Mouse (Mus musculus) kidney, embryonic 14.5 days (tissue): ENCODE measurements around the gene Sacs. TPM values are rescaled to one million over a fixed set of nuclear protein-coding genes. Genes with fewer than 3 reads are reported as not detected.

Experiments used
- ATAC-seq: fragments of 200-750 bp; cut with Nextera tagmentation; 2 replicates; pipeline ENCODE4 v1.8.0; 2017; ENCODE audit warnings: moderate number of reproducible peaks, mild to moderate bottlenecking, moderate TSS enrichment, moderate library complexity; ENCODE audit not compliant: low FRiP score, low TSS enrichment
- H3K27ac ChIP-seq: fragments of 300-500 bp; sonication (generic); 2 replicates; pipeline ENCODE4 v1.5.1; 2014; ENCODE audit warnings: low read depth, mild to moderate bottlenecking, low read length, moderate library complexity, mixed read lengths
- H3K27me3 ChIP-seq: fragments of 300-500 bp; sonication (generic); 2 replicates; pipeline ENCODE4 v1.6.1; 2014; ENCODE audit warnings: mild to moderate bottlenecking, low read length; ENCODE audit not compliant: control insufficient read depth, insufficient read depth
- H3K36me3 ChIP-seq: fragments of 300-500 bp; sonication (generic); 2 replicates; pipeline ENCODE4 v1.6.1; 2014; ENCODE audit warnings: low read length, mixed read lengths; ENCODE audit not compliant: control insufficient read depth, insufficient read depth
- H3K4me1 ChIP-seq: fragments of 300-500 bp; sonication (generic); 2 replicates; pipeline ENCODE4 v1.6.1; 2014; ENCODE audit warnings: low read length, mixed read lengths; ENCODE audit not compliant: control insufficient read depth, insufficient read depth
- H3K4me2 ChIP-seq: fragments of 300-500 bp; sonication (generic); replicated peaks from 2 replicates; pipeline ENCODE4 v1.6.1; 2014; ENCODE audit warnings: low read depth, mild to moderate bottlenecking, low read length
- H3K4me3 ChIP-seq: fragments of 300-500 bp; sonication (generic); 2 replicates; pipeline ENCODE4 v1.5.1; 2014; ENCODE audit warnings: mild to moderate bottlenecking, low read length
- H3K9ac ChIP-seq: fragments of 300-500 bp; sonication (generic); 2 replicates; pipeline ENCODE4 v1.6.1; 2014; ENCODE audit warnings: low read depth, mild to moderate bottlenecking, low read length, moderate library complexity
- H3K9me3 ChIP-seq: fragments of 300-500 bp; sonication (generic); 2 replicates; pipeline ENCODE4 v1.6.1; 2016; ENCODE audit warnings: low read length; ENCODE audit not compliant: control insufficient read depth
- WGBS: fragments of 180-500 bp; shearing (Covaris S2); extraction: QIAGEN DNeasy Blood & Tissue Kit; methylation state at CpG from one replicate; pipeline ENCODE4 v1.1.7; 2014; 5-methylcytosine and 5-hydroxymethylcytosine counted together
- polyA plus RNA-seq: library from polyadenylated mRNA; unstranded; fragments of >200 nt; fragmentation: Nextera tagmentation; extraction: Ambion mirVana; gene quantifications from 2 replicates; pipeline ENCODE4 v1.2.1, GENCODE M21; 2014

Sacs gene
- polyA plus RNA-seq, 1 experiment from 2014 or later, result 3.6 TPM

DNA sequence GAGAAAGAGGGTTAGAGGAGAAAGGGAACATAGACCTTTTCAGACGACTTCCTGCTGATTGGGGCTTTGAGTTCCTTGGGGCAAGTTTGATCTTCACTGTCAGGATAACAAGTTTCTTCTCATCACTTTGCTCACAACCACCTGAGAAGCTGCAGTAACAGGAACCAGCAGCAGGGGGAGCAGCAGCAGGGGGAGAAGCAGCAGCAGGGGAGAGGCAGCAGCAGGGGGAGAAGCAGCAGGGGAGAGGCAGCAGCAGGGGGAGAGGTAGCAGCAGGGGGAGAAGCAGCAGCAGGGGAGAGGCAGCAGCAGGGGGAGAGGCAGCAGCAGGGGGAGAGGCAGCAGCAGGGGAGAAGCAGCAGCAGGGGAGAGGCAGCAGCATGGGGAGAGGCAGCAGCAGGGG, 139.0 kb downstream of the Sacs start:
- Histone ChIP-seq H3K4me2 (no peak overlapping the region), H3K9ac (no peak overlapping the region), H3K27me3 (peaks cover 13% of the 10 kb centered on the region), H3K27ac (no peak overlapping the region), H3K36me3 (no peaks in the 10 kb centered on the region), H3K4me1 (0 out of 2 replicates have a peak, but pooled peaks cover 3% of the 10 kb centered on the region), H3K9me3 (no peaks in the 10 kb centered on the region), H3K4me3 (no peak overlapping the region)
- WGBS, result 51% methylated on average over 1 of the region's 1 CpGs
- ATAC-seq, result no peak

GRCm38 (mm10) chr14:61278676-61279300, 140.5 kb downstream of the Sacs start:
- H3K36me3 ChIP-seq, result no peaks in the 10 kb centered on the region
- 77% methylated on average over 7 of the region's 7 CpGs for WGBS
- H3K27me3 ChIP-seq, result peaks cover 13% of the 10 kb centered on the region
- H3K4me3 ChIP-seq, result no peak overlapping the region
- no peak overlapping the region for H3K4me2 ChIP-seq
- H3K9ac ChIP-seq, result no peak overlapping the region
- no peak for ATAC-seq
- H3K27ac ChIP-seq, result no peak overlapping the region
- no peaks in the 10 kb centered on the region for H3K9me3 ChIP-seq
- H3K4me1 ChIP-seq, result 0 out of 2 replicates have a peak, but pooled peaks cover 3% of the 10 kb centered on the region

DNA sequence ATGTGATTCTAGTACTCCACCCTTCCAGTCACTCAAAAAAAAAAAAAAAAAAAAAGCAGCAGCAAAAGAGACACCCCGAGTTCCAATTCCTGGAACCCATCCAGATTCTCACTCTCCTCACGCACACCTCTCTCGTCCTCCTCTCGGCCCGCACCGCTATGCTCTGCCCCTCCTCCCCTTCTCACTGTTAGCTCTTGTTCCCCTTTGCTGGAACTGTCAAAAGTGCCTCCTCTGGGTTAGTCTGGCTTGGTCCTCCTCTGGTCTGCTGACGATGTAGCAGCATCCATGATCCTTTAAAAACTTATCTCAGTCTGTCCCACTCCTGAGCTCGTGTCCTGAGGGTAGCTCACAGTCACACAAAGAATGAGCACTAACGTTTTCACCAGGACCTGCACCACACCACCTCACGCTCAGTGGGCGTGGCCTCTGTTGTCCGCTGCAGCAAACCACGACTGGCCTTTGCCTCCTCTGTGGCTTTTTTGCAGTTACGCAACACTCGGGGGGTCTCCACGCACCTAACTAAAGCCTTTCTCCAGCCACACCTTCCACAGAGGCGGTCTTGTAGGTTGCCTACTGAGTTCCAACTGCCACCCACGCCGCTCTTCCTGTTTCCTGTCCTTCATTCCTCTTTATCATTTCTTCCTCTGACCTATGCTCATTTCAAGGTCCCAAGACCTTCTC, 150.5 kb downstream of the Sacs start:
- Histone ChIP-seq H3K27ac (no peak overlapping the region), H3K4me1 (no peaks in the 10 kb centered on the region), H3K4me3 (no peak overlapping the region), H3K9ac (no peak overlapping the region), H3K9me3 (no peaks in the 10 kb centered on the region), H3K27me3 (no peaks in the 10 kb centered on the region), H3K4me2 (no peak overlapping the region), H3K36me3 (no peaks in the 10 kb centered on the region)
- WGBS, result 65% methylated on average over 19 of the region's 19 CpGs
- ATAC-seq, result no peak

Other genes with a start within 250 kb of the Sacs start
- gene Tnfrsf19, start 92.0 kb upstream of the Sacs start, polyA plus RNA-seq, result 19.7 and 23.2 TPM in 2 replicates
- 0.76 and 1.1 TPM in 2 replicates for gene Sgcg, start 120.0 kb downstream of the Sacs start, polyA plus RNA-seq
- 0.85 and 1.1 TPM in 2 replicates for gene Arl11, start 171.3 kb downstream of the Sacs start, polyA plus RNA-seq
- gene Ebpl, start 222.0 kb downstream of the Sacs start, polyA plus RNA-seq, result 10.3 and 13.0 TPM in 2 replicates